Mouse (Mus musculus) hindbrain, embryonic 16.5 days (tissue): ENCODE measurements around the gene Tmem41b. TPM values are rescaled to one million over a fixed set of nuclear protein-coding genes. Genes with fewer than 3 reads are reported as not detected.

ENCODE experiments used
- ATAC-seq: fragments of 200-750 bp; cut with Nextera tagmentation; 2 replicates; pipeline ENCODE4 v1.8.0; 2017; ENCODE audit warnings: moderate TSS enrichment, moderate library complexity
- H3K27ac ChIP-seq: fragments of 300-500 bp; sonication (generic); 2 replicates; pipeline ENCODE4 v1.5.1; 2014; ENCODE audit warnings: low read depth, mild to moderate bottlenecking, control low read depth, low read length, moderate library complexity
- H3K27me3 ChIP-seq: fragments of 300-500 bp; sonication (generic); replicated peaks from 2 replicates; pipeline ENCODE4 v1.6.1; 2014; ENCODE audit warnings: low read length; ENCODE audit not compliant: control insufficient read depth, insufficient read depth
- H3K36me3 ChIP-seq: fragments of 300-500 bp; sonication (generic); 2 replicates; pipeline ENCODE4 v1.6.1; 2014; ENCODE audit warnings: mild to moderate bottlenecking, low read length, moderate library complexity, mixed read lengths; ENCODE audit not compliant: control insufficient read depth, insufficient read depth
- H3K4me1 ChIP-seq: fragments of 300-500 bp; sonication (generic); 2 replicates; pipeline ENCODE4 v1.6.1; 2014; ENCODE audit warnings: low read depth, low read length; ENCODE audit not compliant: control insufficient read depth, insufficient read depth
- H3K4me2 ChIP-seq: fragments of 300-500 bp; sonication (generic); 2 replicates; pipeline ENCODE4 v1.6.1; 2014; ENCODE audit warnings: mild to moderate bottlenecking, low read length, control low read depth, moderate library complexity
- H3K4me3 ChIP-seq: fragments of 300-500 bp; sonication (generic); 2 replicates; pipeline ENCODE4 v1.5.1; 2014; ENCODE audit warnings: mild to moderate bottlenecking, low read length, control low read depth, moderate library complexity
- H3K9ac ChIP-seq: fragments of 300-500 bp; sonication (generic); 2 replicates; pipeline ENCODE4 v1.6.1; 2014; ENCODE audit warnings: low read depth, mild to moderate bottlenecking, control low read depth, low read length, moderate library complexity
- H3K9me3 ChIP-seq: fragments of 300-500 bp; sonication (generic); 2 replicates; pipeline ENCODE4 v1.6.1; 2014; ENCODE audit warnings: mild to moderate bottlenecking, low read length, moderate library complexity; ENCODE audit not compliant: control insufficient read depth
- WGBS: fragments of 180-500 bp; shearing (Covaris S2); extraction: QIAGEN DNeasy Blood & Tissue Kit; methylation state at CpG from one replicate; pipeline ENCODE4 v1.1.7; 2014; 5-methylcytosine and 5-hydroxymethylcytosine counted together
- polyA plus RNA-seq: library from polyadenylated mRNA; unstranded; fragments of >200 nt; fragmentation: Nextera tagmentation; extraction: Ambion mirVana; gene quantifications from 2 replicates; pipeline ENCODE4 v1.2.1, GENCODE M21; 2015

Gene Tmem41b
- polyA plus RNA-seq, 1 experiment from 2014 or later, result 65.8 TPM

GRCm38 (mm10) chr7:109954622-109955401 lies 31.9 kb downstream of the Tmem41b start:
- H3K4me2 ChIP-seq, result no peak overlapping the region
- 70% methylated on average over 6 of the region's 6 CpGs for WGBS
- ATAC-seq, result no peak
- H3K9me3 ChIP-seq, result no peaks in the 10 kb centered on the region
- no peaks in the 10 kb centered on the region for H3K27me3 ChIP-seq
- no peaks in the 10 kb centered on the region for H3K36me3 ChIP-seq
- H3K27ac ChIP-seq, result no peak overlapping the region
- no peak overlapping the region for H3K9ac ChIP-seq
- H3K4me3 ChIP-seq, result no peak overlapping the region
- peaks cover 29% of the 10 kb centered on the region for H3K4me1 ChIP-seq

- Histone ChIP-seq H3K4me2 (no peak overlapping the region), H3K36me3 (no peaks in the 10 kb centered on the region), H3K27me3 (no peaks in the 10 kb centered on the region), H3K4me1 (peaks cover 10% of the 10 kb centered on the region), H3K27ac (no peak overlapping the region), H3K9me3 (no peaks in the 10 kb centered on the region), H3K9ac (no peak overlapping the region), H3K4me3 (no peak overlapping the region)
- 85% methylated on average over 4 of the region's 4 CpGs for WGBS
- ATAC-seq, result no peak
Observed at GRCm38 (mm10) chr7:109951297-109951696, 35.4 kb downstream of the Tmem41b start.

- Histone ChIP-seq H3K4me2 (no peak overlapping the region), H3K4me3 (no peak overlapping the region), H3K27me3 (no peaks in the 10 kb centered on the region), H3K36me3 (no peaks in the 10 kb centered on the region), H3K9ac (no peak overlapping the region), H3K9me3 (no peaks in the 10 kb centered on the region), H3K27ac (0 out of 2 replicates have a peak overlapping the region, but pooled peaks have one; percentile 3), H3K4me1 (peaks cover 8% of the 10 kb centered on the region)
- ATAC-seq, result no peak
- 57% methylated on average over 6 of the region's 6 CpGs for WGBS
Observed at GRCm38 (mm10) chr7:109944421-109945034, 42.2 kb downstream of the Tmem41b start.

GRCm38 (mm10) chr7:109929628-109930027 lies 57.1 kb downstream of the Tmem41b start:
- no peaks in the 10 kb centered on the region for H3K9me3 ChIP-seq
- no peaks in the 10 kb centered on the region for H3K27me3 ChIP-seq
- no peak overlapping the region for H3K4me2 ChIP-seq
- no peak overlapping the region for H3K9ac ChIP-seq
- no peak for ATAC-seq
- H3K36me3 ChIP-seq, result peaks cover 28% of the 10 kb centered on the region
- no peaks in the 10 kb centered on the region; the same call in 1 of the 2 replicates for H3K4me1 ChIP-seq
- H3K27ac ChIP-seq, result no peak overlapping the region
- H3K4me3 ChIP-seq, result no peak overlapping the region

GRCm38 (mm10) chr7:109928365-109928764 lies 58.4 kb downstream of the Tmem41b start:
- Histone ChIP-seq H3K27ac (no peak overlapping the region), H3K27me3 (no peaks in the 10 kb centered on the region), H3K9me3 (no peaks in the 10 kb centered on the region), H3K4me3 (no peak overlapping the region), H3K4me1 (no peaks in the 10 kb centered on the region; the same call in 1 of the 2 replicates), H3K36me3 (peaks cover 20% of the 10 kb centered on the region), H3K4me2 (no peak overlapping the region), H3K9ac (no peak overlapping the region)
- 95% methylated on average over 6 of the region's 6 CpGs for WGBS
- no peak for ATAC-seq

GRCm38 (mm10) chr7:109924965-109925364 lies 61.8 kb downstream of the Tmem41b start:
- WGBS, result 85% methylated on average over 2 of the region's 2 CpGs
- Histone ChIP-seq H3K27ac (no peak overlapping the region), H3K9ac (no peak overlapping the region), H3K4me3 (no peak overlapping the region), H3K4me2 (no peak overlapping the region), H3K27me3 (no peaks in the 10 kb centered on the region), H3K36me3 (peaks cover 19% of the 10 kb centered on the region), H3K9me3 (no peaks in the 10 kb centered on the region), H3K4me1 (no peaks in the 10 kb centered on the region; the same call in 1 of the 2 replicates)
- ATAC-seq, result no peak

GRCm38 (mm10) chr7:109922889-109923288 lies 63.8 kb downstream of the Tmem41b start:
- no peak for ATAC-seq
- WGBS, result 98% methylated on average over 4 of the region's 4 CpGs
- H3K9me3 ChIP-seq, result no peaks in the 10 kb centered on the region
- no peak overlapping the region for H3K4me3 ChIP-seq
- no peaks in the 10 kb centered on the region; the same call in 1 of the 2 replicates for H3K4me1 ChIP-seq
- no peak overlapping the region for H3K9ac ChIP-seq
- H3K27ac ChIP-seq, result no peak overlapping the region
- H3K4me2 ChIP-seq, result no peak overlapping the region
- peaks cover 27% of the 10 kb centered on the region for H3K36me3 ChIP-seq
- H3K27me3 ChIP-seq, result no peaks in the 10 kb centered on the region

Other genes starting within 250 kb of the Tmem41b start
- gene Tmem9b, start 234.1 kb downstream of the Tmem41b start, polyA plus RNA-seq, result 138 and 147 TPM in 2 replicates
- gene Nrip3, start 204.9 kb downstream of the Tmem41b start, polyA plus RNA-seq, result 16.4 and 21.6 TPM in 2 replicates
- gene Scube2, start 121.2 kb downstream of the Tmem41b start, polyA plus RNA-seq, result 2.5 TPM in 2 replicates
- 34.6 and 36.5 TPM in 2 replicates for gene Dennd5a, start 26.5 kb downstream of the Tmem41b start, polyA plus RNA-seq
- 42.6 and 50.0 TPM in 2 replicates for gene Ipo7, start 31.3 kb upstream of the Tmem41b start, polyA plus RNA-seq
- 13.4 and 13.6 TPM in 2 replicates for gene Zfp143, start 74.3 kb upstream of the Tmem41b start, polyA plus RNA-seq
- 5.1 and 6.5 TPM in 2 replicates for gene Wee1, start 135.1 kb upstream of the Tmem41b start, polyA plus RNA-seq
- 10.6 and 11.2 TPM in 2 replicates for gene Swap70, start 234.8 kb upstream of the Tmem41b start, polyA plus RNA-seq